Mouse (Mus musculus): ENCODE measurements around the gene 1700029P11Rik. TPM values are rescaled to one million over a fixed set of nuclear protein-coding genes. Genes with fewer than 3 reads are reported as not detected.
"Not testable (repeated sequence)": the region's sequence is repeated elsewhere in the genome, so short reads cannot be mapped to it uniquely, and the experiment has no call there.

1700029P11Rik gene
- total RNA-seq, 2 experiments from 2014 or later: not detected

DNA sequence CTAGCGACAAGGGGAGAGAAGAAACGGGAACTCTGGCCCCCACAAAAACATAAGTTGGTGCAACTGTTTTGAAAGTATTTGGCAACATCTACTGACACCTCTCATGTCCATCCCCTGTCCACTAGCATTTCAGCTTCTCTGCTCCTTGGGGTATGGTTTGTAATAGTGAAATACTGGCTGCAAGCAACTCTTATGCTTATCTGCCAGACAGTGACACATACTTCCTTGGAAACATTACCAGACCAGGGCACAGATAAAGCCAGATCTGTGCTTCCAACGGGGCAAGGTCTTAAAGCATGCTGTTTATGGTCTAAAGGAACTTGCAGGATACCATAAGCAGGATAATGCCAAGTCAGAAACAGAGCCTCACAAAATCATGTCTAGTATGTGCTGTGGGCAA, 21.4 kb upstream of the 1700029P11Rik start:
- DNase-seq: no peak

GRCm38 (mm10) chr15:81960171-81961077, 19.9 kb upstream of the 1700029P11Rik start, which contains the start of gene Pmm1:
TSS of gene Pmm1 (minus strand) at chr15:81960930.
- peak; percentile 96 for DNase-seq

DNA sequence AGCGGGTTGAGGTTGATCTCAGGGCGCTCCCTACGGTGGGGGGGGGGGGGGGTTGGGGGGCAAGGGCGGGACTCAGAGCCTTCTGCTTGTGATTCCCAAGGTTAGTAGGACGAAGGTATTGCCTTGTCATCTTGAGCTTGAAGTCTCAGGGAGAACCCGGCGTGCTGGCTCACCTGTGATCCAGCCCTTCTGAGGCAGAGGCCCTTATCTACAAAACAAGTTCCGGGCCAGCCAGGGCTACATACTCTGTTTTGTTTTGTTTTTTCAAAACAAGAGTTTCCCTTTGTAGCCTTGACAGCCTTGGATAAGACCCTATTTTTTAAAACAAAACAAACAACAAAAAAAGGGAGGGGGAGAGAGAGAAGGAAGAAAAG, 19.3 kb upstream of the 1700029P11Rik start:
- no peak for DNase-seq

DNA sequence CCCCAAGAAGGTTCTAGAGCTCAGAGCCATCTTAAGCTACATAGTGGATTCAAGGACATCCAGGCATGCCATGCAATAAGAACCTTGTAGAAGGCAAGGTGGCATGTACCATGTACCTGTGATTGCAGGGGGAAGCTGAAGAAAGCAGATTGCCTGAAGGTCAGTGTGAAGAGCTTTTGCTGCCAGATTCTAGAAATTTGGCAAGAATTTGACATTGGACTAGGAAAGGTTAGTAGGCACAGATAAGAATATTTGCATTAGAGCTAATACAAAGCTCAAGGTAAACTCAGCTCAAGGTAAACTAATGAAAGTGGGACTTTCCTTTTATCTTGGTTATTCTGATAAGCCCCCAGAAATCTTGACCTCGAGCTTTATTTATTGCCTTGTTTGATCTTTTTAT, 16.1 kb upstream of the 1700029P11Rik start:
- DNase-seq: no peak

DNA sequence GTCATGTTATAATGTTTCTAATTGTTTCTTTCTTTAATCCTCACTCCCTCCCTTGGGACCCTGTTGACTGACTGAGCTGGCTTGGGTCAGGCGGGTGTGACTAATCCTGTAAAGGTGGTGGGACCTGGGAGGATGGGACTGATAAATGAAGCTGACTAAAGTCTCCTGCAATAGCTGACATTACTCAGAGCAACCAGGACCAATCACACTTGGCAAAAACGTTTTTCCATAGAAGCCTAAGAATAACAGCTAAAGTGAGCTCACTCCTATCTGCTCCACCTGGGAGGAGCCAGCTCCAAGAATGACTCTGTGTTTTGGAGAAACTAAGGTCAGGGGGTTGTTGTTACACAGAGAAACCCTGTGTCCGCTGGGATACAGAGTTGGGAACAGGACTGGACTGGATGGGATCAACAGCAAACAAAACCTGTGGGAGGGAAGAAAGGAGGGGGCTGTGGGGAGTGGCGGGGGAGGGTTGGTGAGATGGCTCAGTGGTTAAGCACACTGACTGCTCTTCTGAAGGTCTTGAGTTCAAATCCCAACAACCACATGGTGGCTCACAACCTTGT, 15.3 kb upstream of the 1700029P11Rik start:
- no peak for DNase-seq

GRCm38 (mm10) chr15:81966062-81966829, 14.1 kb upstream of the 1700029P11Rik start:
- DNase-seq: no peak

DNA sequence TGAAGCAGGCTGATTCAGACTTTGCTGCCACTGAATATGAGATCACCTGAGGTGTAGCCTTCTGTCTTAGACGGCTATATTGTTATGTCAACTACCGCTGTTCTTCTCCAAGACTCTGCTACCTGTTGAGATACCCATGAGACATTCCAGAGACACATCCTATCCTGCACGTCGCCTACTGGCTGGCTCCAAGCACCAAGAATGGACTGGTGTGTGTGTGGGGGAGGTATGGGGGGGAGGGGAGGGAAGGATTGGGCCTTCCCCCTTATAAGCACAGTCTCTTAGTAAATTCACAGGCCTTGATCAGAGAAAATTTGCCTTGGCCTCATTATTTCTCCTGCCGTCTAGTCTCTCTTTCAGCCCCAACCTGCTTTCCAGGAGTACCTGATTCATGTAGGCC, 12.5 kb upstream of the 1700029P11Rik start:
- no peak for DNase-seq

GRCm38 (mm10) chr15:81968447-81968846, 11.9 kb upstream of the 1700029P11Rik start:
- DNase-seq: no peak

GRCm38 (mm10) chr15:81969173-81969572, 11.2 kb upstream of the 1700029P11Rik start:
- DNase-seq: no peak

DNA sequence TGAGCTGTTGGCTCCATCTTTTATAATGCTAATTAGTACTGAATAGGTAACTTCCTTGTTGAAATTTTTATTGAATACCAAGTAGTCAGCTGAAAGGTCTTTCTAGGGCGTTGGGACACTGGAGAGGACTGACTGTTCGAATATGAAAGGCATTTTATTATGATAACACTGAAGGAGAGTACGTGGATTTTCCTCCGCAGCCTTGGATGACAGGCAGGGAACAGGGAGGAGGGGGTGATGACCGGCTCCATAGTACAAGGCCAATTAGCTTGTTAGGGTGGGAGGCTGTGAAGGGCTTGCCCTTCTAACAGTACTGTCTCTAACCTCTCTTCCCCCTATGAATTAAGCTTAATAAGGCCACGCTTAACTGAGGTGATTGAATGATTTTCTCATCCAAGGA, 10.7 kb upstream of the 1700029P11Rik start:
- DNase-seq: not testable (repeated sequence)

DNA sequence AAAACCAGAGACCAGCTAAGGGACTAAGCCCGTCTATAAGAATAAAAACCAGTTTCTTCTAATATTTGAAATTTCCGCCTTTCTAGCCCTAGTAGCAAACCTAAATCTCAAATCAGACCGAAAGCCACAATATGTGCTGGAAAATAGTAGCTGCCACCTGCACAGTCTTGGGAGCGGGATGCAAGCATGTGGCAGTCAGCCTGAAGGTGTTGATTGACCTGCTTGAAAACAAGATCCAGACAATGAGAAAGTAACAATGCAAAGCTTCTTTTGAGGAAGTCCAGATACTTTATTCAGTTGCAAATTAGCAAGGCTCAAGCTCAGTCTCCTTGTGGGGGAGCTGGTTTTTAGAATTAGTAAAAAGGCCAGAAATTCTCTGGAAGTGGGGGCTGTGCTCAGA, 9.8 kb upstream of the 1700029P11Rik start:
- DNase-seq: not testable (repeated sequence)

GRCm38 (mm10) chr15:81975156-81975555, 5.2 kb upstream of the 1700029P11Rik start:
- not testable (repeated sequence) for DNase-seq

DNA sequence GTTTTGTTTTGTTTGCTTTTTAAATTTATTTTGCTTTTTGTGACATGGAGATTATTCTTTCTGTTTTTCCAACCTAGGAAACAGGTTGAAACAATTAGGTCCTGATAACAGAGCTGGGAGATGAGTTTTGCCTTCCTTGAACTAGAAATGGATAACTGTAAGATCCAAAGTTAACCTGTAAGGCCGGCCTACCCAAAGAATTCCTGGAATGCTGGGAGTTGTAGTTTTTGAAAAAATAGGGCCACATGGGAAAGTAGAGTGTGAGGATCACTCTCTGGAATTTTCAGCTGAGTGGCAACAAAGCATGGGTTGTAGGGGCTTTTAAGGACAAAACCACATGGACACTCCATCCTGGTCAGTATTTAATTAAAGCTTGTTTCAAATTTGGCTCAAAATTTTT, 1.8 kb downstream of the 1700029P11Rik start:
- no peak for DNase-seq

DNA sequence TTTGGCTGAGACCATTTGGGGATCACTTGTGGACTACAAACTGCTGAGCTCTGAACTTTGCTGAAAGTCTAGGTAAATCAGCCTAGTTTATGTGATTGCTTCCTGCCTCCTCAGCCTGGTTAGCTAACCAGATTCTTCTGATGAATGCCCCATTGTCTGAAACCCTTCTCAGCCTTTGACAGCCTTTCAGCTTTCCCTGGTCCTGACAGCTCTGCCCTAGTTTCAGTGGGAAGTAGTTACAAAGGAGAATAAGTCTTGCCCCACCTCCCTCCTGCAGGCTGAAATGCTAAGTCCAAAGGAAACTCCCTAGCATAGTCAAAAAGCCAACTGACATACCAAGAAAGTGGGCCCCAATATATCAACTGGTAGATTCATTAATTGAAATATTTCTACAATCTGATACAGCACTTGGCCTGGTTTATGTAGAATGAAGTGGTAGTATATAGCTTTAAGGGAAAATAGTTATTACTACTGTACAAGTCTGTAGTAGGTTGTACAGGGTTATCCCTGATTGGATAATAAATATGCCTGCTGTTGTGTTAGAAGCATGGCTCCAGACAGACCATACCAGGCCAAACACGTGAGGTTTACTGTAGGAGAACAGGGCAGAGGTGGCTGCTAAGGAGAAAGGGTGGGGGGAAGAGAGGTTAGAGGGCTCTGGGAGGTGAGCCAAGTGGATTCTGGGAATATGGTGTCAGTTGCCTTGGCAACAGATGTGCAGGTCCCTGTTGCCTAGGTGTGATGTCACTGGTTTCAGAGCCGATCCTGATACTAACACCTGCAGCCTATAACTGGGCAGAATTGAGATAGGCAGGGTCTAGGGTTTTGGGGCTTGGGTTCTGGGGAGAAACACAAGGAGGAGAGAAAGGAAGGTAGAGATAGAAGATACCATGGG, 5.2 kb downstream of the 1700029P11Rik start:
- DNase-seq: no peak

DNA sequence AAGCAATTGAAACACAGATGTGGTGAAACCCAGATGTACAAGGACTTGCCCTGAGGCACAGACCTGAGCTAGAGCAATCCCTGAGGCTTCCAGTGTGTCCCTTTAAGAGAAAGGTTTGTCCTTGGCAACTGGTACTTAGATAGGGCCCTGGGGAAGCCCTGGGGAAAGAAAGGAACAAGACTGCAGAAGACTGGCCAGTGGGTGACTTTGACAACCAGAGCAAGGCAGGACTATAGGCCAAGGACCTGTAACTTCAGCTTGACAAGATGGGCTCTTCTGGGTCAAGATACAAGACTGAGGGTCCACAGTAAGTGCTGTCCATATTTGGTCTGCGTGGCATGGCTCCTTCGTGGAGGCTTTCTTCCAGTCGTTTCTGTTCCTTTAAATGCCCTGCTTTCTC, 7.3 kb downstream of the 1700029P11Rik start, which contains the start of gene Xrcc6:
TSS of gene Xrcc6 (plus strand) at position 190 of the 400 bp plus-strand sequence.
- no peak for DNase-seq

DNA sequence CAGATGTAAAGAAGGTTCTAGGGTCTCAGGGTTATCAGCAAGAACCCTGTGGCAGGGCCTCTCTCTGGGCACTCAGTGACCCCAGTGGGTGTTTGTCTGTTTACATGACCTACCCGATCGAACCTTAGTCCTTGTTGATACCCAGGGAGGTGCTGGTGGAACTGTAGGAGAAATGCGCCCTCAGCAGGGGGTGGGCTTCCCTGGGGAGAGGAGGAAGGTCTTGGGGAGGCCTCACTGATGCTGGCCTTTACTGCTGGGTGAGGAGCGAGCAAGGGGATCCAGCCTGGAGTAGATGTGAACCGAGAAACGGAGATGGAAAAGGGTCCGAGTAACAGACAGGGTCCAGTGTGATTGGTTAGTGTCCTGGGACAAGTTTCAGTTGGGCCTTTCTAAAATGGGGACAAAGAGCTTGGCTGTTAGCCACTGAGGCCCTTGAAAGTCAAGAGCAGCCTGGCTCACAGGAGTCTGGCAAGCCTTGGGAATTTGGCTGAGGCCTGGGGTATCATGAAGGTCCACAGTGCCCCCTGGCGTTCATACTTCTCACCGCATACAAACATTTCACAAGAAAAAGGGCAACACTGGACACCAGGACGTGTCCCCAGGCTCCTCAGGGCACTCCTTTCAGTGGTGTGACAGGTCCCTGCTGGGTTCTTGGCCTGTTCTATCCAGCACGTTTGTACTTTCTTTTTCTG, 9.2 kb downstream of the 1700029P11Rik start:
- peak; percentile 80 to 85 for DNase-seq

DNA sequence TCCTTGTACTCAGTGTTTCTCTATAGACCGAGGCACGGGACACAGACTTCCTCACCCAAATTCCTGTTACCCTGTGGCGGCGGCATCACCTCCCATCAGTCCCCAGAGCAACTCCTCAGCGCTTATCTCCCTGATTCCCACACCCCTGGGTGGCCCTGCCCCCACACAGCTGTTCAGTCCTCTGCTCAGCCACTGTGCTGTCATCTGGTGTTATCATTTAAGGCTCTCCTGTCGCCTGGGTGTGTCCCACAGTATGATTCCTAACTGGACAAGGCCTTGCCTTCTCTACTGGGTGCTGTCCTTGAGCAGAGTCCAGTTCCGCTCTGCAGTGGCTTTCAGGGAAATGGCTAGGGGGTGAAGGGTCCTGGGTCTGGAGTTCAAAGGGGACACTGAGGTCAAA, 10.2 kb downstream of the 1700029P11Rik start:
- no peak for DNase-seq

- no peak for DNase-seq
Observed at GRCm38 (mm10) chr15:81993992-81994391, 13.7 kb downstream of the 1700029P11Rik start.

DNA sequence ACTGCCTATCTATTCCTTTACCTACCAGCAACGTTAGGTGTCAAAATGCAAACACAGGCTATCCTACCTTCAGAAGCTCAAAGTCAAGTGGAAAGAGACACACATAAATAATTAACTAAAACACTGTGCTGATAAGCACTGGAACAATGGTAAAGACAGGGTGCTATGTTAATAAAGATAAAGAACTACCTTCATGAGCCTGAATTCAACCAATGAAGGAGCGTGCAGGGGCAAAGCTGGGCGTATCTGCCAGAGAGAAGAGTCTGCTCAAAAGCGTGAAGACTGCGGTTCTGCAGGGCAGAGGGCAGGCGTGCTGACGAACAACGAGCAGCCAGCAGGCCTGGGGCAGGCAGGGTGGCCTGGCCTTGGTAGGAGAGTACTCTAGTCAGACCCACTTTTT, 23.9 kb downstream of the 1700029P11Rik start:
- DNase-seq: no peak

DNA sequence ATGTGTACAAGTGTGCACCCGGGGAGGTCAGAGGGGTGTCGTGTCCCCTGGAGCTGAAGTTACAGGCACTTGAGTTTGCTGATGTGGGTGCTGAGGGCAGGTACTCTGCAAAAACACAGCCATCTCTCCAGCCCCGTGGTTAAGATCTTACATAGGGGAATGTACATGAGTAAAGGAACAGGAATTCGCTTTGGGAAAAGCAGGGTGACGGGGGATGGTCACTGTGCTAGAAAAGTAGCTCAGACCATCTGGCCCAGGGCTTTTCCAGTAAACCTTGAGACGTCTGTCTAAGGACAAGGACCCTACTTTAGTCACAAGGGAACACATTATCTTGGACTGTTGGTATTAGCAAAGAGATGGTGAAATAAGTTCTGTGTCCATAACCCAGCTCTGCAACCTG, 31.6 kb downstream of the 1700029P11Rik start:
- no peak for DNase-seq

DNA sequence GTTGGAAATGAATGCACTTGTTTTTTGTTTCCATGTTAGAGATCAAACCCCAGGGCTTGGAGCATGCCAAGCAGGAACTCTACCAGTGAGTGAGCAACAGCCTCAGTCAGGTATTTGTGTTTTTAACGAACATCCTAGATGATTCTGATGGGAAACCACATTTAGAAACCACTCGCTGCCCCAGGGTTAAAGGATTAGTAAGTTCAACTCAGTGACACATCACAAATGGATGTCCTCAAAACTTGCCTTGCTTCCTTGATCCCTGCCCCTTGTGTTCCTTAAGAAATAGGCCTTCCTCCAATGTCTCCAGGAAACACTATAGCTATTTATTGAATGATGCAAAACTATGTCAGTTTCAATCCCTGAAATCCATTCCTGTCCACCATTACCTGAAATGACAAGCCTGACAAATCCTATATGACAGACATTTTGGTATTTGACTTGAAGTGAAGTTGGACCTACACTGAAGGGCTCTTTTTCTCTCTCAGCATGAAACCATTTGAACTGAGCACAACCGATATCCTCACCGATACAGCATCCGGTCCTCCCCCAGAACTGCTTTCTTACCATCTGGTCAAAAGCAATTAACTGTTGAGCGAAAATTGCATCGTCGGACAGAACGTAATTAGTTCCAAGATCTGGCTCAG, 34.5 kb downstream of the 1700029P11Rik start:
- no peak for DNase-seq

Data from layer of hippocampus, postnatal 36 days (tissue).